Mouse (Mus musculus): ENCODE results near the gene Slamf9. TPM values are rescaled to one million over a fixed set of nuclear protein-coding genes. Genes with fewer than 3 reads are reported as not detected.
A peak's percentile ranks its signal among the peaks of the same experiment; 100 is the strongest.

The Slamf9 gene
- total and polyA plus RNA-seq, 2 experiments from 2014 or later: 0.20 to 0.38 TPM

DNA sequence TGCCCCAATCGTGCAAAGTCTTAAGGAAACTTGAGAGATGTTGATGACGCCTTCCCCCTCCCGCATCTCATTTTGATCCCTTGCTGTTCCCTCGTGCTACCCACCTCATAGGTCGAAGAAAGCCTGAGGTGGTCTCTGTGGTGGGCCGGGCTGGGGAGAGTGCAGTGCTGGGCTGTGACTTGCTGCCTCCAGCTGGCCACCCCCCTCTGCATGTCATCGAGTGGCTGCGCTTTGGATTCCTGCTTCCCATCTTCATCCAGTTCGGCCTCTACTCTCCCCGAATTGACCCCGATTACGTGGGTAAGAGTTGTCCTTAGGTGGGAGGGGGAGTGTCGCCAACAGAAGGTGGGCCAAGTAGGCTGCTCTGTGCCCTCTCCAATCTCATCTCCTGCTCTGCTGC is 9.5 kb downstream of the Slamf9 start:
- TF ChIP-seq CTCF (IDR thresholded peaks at IDR 0.05): no peak
- Histone ChIP-seq H3K9me3 (ENCODE audit: low read length) (no peaks in the 10 kb centered on the region), H3K4me1 (ENCODE audit: insufficient read depth, low read length) (peaks cover 39% of the 10 kb centered on the region), H3K4me3 (ENCODE audit: low read depth, low read length) (peak overlapping the region; percentile 61), H3K27ac (ENCODE audit: low read depth, low read length) (no peak overlapping the region), H3K27me3 (ENCODE audit: insufficient read depth, low read length) (no peaks in the 10 kb centered on the region), H3K4me2 (ENCODE audit: low read depth, low read length, poor library complexity, severe bottlenecking) (peak overlapping the region; percentile 78), H3K9ac (replicated peaks; ENCODE audit: low read length, poor library complexity, severe bottlenecking) (peak overlapping the region; percentile 55; the same call in 1 of the 2 replicates), H3K36me3 (ENCODE audit: insufficient read depth, low read length) (no peaks in the 10 kb centered on the region)
- DNase-seq (ENCODE audit: low spot score): no peak
- no peak for ATAC-seq (ENCODE audit: low FRiP score)
- 31% methylated on average over 13 of the region's 13 CpGs for WGBS

DNA sequence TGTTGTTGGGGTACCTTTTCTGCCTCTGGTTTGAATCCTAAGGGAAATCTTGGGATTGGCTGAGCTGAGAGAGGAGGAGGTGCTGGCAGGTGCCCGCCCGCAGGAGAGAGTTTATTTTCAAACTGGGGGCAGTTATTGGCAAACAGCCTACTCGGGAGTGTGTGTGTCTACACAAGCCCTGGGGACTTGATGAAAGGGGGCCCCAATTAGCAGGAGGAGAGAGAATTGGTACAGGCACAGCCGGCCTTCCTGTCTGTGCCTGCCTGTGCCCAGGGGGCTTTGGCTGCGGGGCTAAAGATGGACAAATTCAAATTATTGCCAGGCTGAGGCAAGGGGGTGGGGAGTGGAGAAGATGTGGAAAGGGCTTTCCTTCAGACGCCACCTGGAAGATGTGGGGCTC is 10.7 kb downstream of the Slamf9 start:
- H3K4me3 ChIP-seq (ENCODE audit: low read depth, low read length): peak overlapping the region; percentile 61; the same call in 1 of the 2 replicates
- WGBS: 17% methylated on average over 6 of the region's 6 CpGs
- H3K4me2 ChIP-seq (ENCODE audit: low read depth, low read length, poor library complexity, severe bottlenecking): peak overlapping the region; percentile 78
- no peaks in the 10 kb centered on the region for H3K36me3 ChIP-seq (ENCODE audit: insufficient read depth, low read length)
- no peaks in the 10 kb centered on the region for H3K9me3 ChIP-seq (ENCODE audit: low read length)
- no peaks in the 10 kb centered on the region for H3K27me3 ChIP-seq (ENCODE audit: insufficient read depth, low read length)
- H3K27ac ChIP-seq (ENCODE audit: low read depth, low read length): no peak overlapping the region
- TF ChIP-seq CTCF (IDR thresholded peaks at IDR 0.05): no peak
- DNase-seq (ENCODE audit: low spot score) (no peak), ATAC-seq (ENCODE audit: low FRiP score) (no peak)
- H3K9ac ChIP-seq (replicated peaks; ENCODE audit: low read length, poor library complexity, severe bottlenecking): peak overlapping the region; percentile 46; the same call in 1 of the 2 replicates
- H3K4me1 ChIP-seq (ENCODE audit: insufficient read depth, low read length): peaks cover 39% of the 10 kb centered on the region

DNA sequence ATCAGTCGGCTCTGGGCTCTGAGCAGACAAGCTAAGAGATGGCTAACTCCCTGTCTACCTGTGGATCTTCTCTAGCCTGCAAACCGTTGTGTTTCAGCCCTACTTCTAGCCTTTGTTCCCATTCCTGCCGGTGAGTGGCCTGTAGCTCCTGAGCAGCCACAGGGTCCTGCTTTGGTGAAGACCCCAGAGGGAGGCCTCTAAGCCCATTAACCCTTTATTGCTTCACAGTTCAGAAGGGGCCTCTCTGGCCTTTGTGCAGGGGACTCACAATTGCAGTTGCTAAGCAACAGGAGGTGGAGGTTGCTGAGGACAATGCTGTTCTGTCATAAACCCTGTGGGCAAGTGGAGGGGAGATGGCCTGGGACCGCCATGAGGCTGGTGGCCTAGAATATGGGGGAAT is 11.1 kb downstream of the Slamf9 start:
- no peak overlapping the region for H3K27ac ChIP-seq (ENCODE audit: low read depth, low read length)
- H3K4me3 ChIP-seq (ENCODE audit: low read depth, low read length): peak overlapping the region; percentile 61
- H3K4me1 ChIP-seq (ENCODE audit: insufficient read depth, low read length): peaks cover 39% of the 10 kb centered on the region
- no peak for ATAC-seq (ENCODE audit: low FRiP score)
- DNase-seq (ENCODE audit: low spot score): no peak
- H3K36me3 ChIP-seq (ENCODE audit: insufficient read depth, low read length): no peaks in the 10 kb centered on the region
- 7% methylated on average over 4 of the region's 4 CpGs for WGBS
- no peak for TF ChIP-seq CTCF (IDR thresholded peaks at IDR 0.05)
- peak overlapping the region; percentile 78 for H3K4me2 ChIP-seq (ENCODE audit: low read depth, low read length, poor library complexity, severe bottlenecking)
- peak overlapping the region; percentile 46 for H3K9ac ChIP-seq (replicated peaks; ENCODE audit: low read length, poor library complexity, severe bottlenecking)
- no peaks in the 10 kb centered on the region for H3K27me3 ChIP-seq (ENCODE audit: insufficient read depth, low read length)
- no peaks in the 10 kb centered on the region for H3K9me3 ChIP-seq (ENCODE audit: low read length)

DNA sequence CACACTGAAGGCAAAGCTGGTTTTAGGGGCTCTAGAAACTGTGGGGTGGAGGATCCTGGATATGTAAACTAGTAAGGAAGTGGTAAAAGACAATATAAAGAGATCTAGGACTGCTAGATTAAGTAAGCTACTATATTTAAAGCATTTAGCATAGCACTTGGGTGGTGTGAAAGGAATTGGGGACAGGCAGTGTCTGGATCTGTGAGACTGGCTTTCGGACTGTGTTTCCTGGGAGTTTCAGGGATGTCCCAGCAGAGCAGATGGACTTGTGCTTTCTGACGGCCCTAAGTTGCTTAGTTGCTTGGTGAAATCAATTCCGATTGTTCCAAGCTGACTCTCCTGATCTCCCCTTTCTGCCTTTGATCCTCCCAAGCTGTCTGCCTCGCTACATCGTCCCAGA is 11.5 kb downstream of the Slamf9 start:
- H3K9ac ChIP-seq (replicated peaks; ENCODE audit: low read length, poor library complexity, severe bottlenecking): peak overlapping the region; percentile 46
- no peaks in the 10 kb centered on the region for H3K9me3 ChIP-seq (ENCODE audit: low read length)
- WGBS: 31% methylated on average over 5 of the region's 5 CpGs
- no peak for DNase-seq (ENCODE audit: low spot score)
- no peak for TF ChIP-seq CTCF (IDR thresholded peaks at IDR 0.05)
- ATAC-seq (ENCODE audit: low FRiP score): no peak
- no peaks in the 10 kb centered on the region for H3K27me3 ChIP-seq (ENCODE audit: insufficient read depth, low read length)
- H3K4me3 ChIP-seq (ENCODE audit: low read depth, low read length): peak overlapping the region; percentile 61
- H3K27ac ChIP-seq (ENCODE audit: low read depth, low read length): no peak overlapping the region
- H3K36me3 ChIP-seq (ENCODE audit: insufficient read depth, low read length): 0 out of 2 replicates have a peak, but pooled peaks cover 4% of the 10 kb centered on the region
- peak overlapping the region; percentile 78 for H3K4me2 ChIP-seq (ENCODE audit: low read depth, low read length, poor library complexity, severe bottlenecking)
- H3K4me1 ChIP-seq (ENCODE audit: insufficient read depth, low read length): peaks cover 39% of the 10 kb centered on the region

DNA sequence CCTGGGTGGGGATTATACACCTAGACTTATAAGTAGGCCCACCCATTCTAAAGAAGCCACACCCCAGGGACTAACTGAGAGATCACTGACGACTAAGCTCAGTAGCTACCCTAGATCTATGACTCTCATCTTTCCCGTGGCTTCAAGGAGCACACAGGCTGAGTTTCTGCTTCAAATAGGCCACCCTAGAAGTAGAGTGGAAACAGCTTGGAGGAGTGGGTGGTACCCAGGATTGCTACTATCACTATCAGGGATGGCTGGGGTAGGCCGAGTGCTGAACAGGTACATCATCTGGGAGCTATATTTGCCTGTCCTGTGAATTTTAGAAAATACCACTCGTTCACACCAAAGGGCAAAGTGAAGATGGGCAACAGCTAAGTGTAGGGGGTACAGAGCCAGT is 12.7 kb downstream of the Slamf9 start:
- Histone ChIP-seq H3K4me2 (ENCODE audit: low read depth, low read length, poor library complexity, severe bottlenecking) (no peak overlapping the region), H3K4me1 (ENCODE audit: insufficient read depth, low read length) (peaks cover 39% of the 10 kb centered on the region), H3K9me3 (ENCODE audit: low read length) (no peaks in the 10 kb centered on the region), H3K9ac (replicated peaks; ENCODE audit: low read length, poor library complexity, severe bottlenecking) (no peak overlapping the region), H3K4me3 (ENCODE audit: low read depth, low read length) (no peak overlapping the region), H3K36me3 (ENCODE audit: insufficient read depth, low read length) (0 out of 2 replicates have a peak, but pooled peaks cover 9% of the 10 kb centered on the region), H3K27me3 (ENCODE audit: insufficient read depth, low read length) (no peaks in the 10 kb centered on the region), H3K27ac (ENCODE audit: low read depth, low read length) (no peak overlapping the region)
- 82% methylated on average over 4 of the region's 4 CpGs for WGBS
- DNase-seq (ENCODE audit: low spot score): no peak
- TF ChIP-seq CTCF (IDR thresholded peaks at IDR 0.05): no peak
- no peak for ATAC-seq (ENCODE audit: low FRiP score)

DNA sequence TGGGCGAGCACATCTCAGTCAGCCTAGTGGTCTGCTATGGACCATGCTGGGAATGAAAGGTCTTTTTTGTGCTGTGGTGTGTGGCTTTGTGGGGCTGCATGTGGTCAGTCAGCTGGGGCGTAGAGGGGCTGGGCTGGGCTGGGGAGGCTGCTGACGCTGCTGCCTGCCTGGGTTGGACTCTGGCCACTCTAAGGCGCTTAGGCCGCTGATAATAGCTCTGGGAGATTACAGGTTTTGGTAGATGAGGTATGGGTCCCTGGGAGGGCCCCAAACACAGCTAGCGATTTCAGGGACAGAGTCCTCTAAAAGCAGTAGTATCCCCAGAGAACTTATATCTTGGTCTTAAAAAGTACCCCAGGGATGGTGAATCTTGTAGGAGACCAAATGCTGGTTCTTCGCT is 13.7 kb downstream of the Slamf9 start:
- H3K9me3 ChIP-seq (ENCODE audit: low read length): no peaks in the 10 kb centered on the region
- peaks cover 37% of the 10 kb centered on the region for H3K4me1 ChIP-seq (ENCODE audit: insufficient read depth, low read length)
- peaks cover 14% of the 10 kb centered on the region; the same call in 1 of the 2 replicates for H3K36me3 ChIP-seq (ENCODE audit: insufficient read depth, low read length)
- H3K27me3 ChIP-seq (ENCODE audit: insufficient read depth, low read length): no peaks in the 10 kb centered on the region
- no peak overlapping the region for H3K4me3 ChIP-seq (ENCODE audit: low read depth, low read length)
- no peak overlapping the region for H3K27ac ChIP-seq (ENCODE audit: low read depth, low read length)
- DNase-seq (ENCODE audit: low spot score): no peak
- no peak for TF ChIP-seq CTCF (IDR thresholded peaks at IDR 0.05)
- ATAC-seq (ENCODE audit: low FRiP score): no peak
- H3K4me2 ChIP-seq (ENCODE audit: low read depth, low read length, poor library complexity, severe bottlenecking): no peak overlapping the region
- H3K9ac ChIP-seq (replicated peaks; ENCODE audit: low read length, poor library complexity, severe bottlenecking): 0 out of 2 replicates have a peak overlapping the region, but pooled peaks have one; percentile 19
- 79% methylated on average over 7 of the region's 7 CpGs for WGBS
